Mouse (Mus musculus): Measurements from ENCODE around the gene Lrrc75b.

DNA sequence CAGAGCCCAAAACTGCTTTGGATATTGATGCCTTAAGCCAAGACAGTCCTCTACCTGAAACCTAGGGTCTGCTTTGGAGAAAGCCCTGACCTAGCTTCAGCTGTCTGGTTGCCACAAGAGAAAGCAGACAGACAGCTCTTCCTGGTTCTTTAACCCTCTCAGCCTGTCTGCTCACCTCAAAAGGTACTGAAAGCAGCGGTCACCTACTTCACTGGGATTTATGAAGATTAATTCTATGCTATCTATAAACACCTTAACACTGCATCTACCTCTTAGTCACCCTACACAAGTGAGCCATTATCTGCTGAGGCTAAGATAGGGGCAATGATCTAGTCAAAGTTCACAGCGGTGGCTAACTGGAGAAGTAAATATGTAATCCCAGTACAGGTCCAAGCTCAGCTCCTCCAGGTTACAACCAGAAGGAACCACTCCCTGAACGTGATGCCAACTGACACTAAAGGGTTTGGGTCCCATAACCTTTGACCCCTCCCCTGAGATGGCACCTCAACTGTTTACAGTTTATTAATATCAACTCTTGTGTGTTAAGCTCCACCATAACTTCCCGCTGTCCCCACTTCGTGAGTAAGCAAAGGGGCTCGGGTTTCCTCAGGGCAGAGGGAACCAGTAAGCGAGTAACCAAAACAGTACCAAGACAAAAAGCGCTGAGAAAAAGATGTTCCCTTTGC is 43.9 kb downstream of the Lrrc75b start:
- TF ChIP-seq CTCF (IDR thresholded peaks at IDR 0.05; ENCODE audit: control insufficient read depth, insufficient read depth, low read length) (no peak), POLR2A (IDR thresholded peaks at IDR 0.05; ENCODE audit: borderline replicate concordance, control insufficient read depth, low read depth, low read length) (no peak)
